19 mouse cellular contexts compared by ENCODE assay signal in genomic region chr6:93770283-93771025, GRCm38 (mm10).
A peak's percentile ranks its signal among the peaks of the same experiment; 100 is the strongest.
DNase-seq lines count a peak whose midpoint lies in the region; ATAC-seq and TF ChIP-seq lines count a peak whose summit lies in the region.
"Had no signal": no experiment of that assay in that cellular context is flagged by ENCODE, and none has a peak within 500 bp of the region (broad histone marks: within the 10 kb centered on the region; RNA-seq: fewer than 3 reads in every experiment).

No protein-coding gene starts in this region.

- ATAC-seq in heart, embryonic 13.5 days (ENCODE audit: extremely low read depth, insufficient number of reproducible peaks, low FRiP score, low TSS enrichment) = no peak
- no peak for ATAC-seq in heart, embryonic 11.5 days (replicated peaks; ENCODE audit: insufficient number of reproducible peaks, low FRiP score, low TSS enrichment)
- ATAC-seq in midbrain, embryonic 13.5 days = 0 out of 2 replicates have a peak, but pooled peaks have one; percentile 4
- no peak for ATAC-seq in midbrain, embryonic 14.5 days (ENCODE audit: low FRiP score, low TSS enrichment)
- peak; percentile 69 for ATAC-seq in forebrain, embryonic 14.5 days

- no peak for TF ChIP-seq CTCF in kidney, adult 2 months (conservative IDR thresholded peaks at IDR 0.05; ENCODE audit: insufficient read depth, insufficient read length, low read depth, low read length)

- H3K9me3 ChIP-seq in heart, embryonic 13.5 days = peaks cover 6% of the 10 kb centered on the region
- no peaks in the 10 kb centered on the region for H3K9me3 ChIP-seq in heart, embryonic 11.5 days (replicated peaks; ENCODE audit: control insufficient read depth, low read length)
- H3K9me3 ChIP-seq in midbrain, embryonic 13.5 days = no peaks in the 10 kb centered on the region
- H3K9me3 ChIP-seq in midbrain, embryonic 14.5 days (ENCODE audit: control insufficient read depth, low read length) = peaks cover 7% of the 10 kb centered on the region; the same call in 1 of the 2 replicates
- H3K9me3 ChIP-seq in forebrain, embryonic 14.5 days (replicated peaks; ENCODE audit: control insufficient read depth, low read length) = peaks cover 2% of the 10 kb centered on the region; the same call in 1 of the 2 replicates
- H3K9me3 ChIP-seq: heart, embryonic 10.5 days; liver, embryonic 13.5 days; midbrain, embryonic 12.5 days; stomach, embryonic 15.5 days had no signal

- peaks cover 10% of the 10 kb centered on the region for H3K36me3 ChIP-seq in heart, embryonic 13.5 days
- no peaks in the 10 kb centered on the region; the same call in 1 of the 2 replicates for H3K36me3 ChIP-seq in heart, embryonic 11.5 days (ENCODE audit: control insufficient read depth, insufficient read depth, low read length)
- peaks cover 15% of the 10 kb centered on the region for H3K36me3 ChIP-seq in midbrain, embryonic 13.5 days
- H3K36me3 ChIP-seq in midbrain, embryonic 14.5 days (ENCODE audit: control insufficient read depth, insufficient read depth, low read length) = peaks cover 6% of the 10 kb centered on the region
- H3K36me3 ChIP-seq in forebrain, embryonic 14.5 days (ENCODE audit: control insufficient read depth, insufficient read depth, low read length) = no peaks in the 10 kb centered on the region
- no peaks in the 10 kb centered on the region for H3K36me3 ChIP-seq in kidney, adult 2 months (ENCODE audit: control insufficient read depth, insufficient read depth, low read length)
- H3K36me3 ChIP-seq: liver, embryonic 13.5 days; stomach, embryonic 15.5 days had no signal

- TF ChIP-seq POLR2A in kidney, adult 2 months (IDR thresholded peaks at IDR 0.05; ENCODE audit: low read depth, low read length) = no peak

- no peak overlapping the region for H3K4me3 ChIP-seq in heart, embryonic 13.5 days
- H3K4me3 ChIP-seq in heart, embryonic 11.5 days (ENCODE audit: low read depth, low read length) = no peak overlapping the region
- no peak overlapping the region for H3K4me3 ChIP-seq in midbrain, embryonic 13.5 days (replicated peaks)
- no peak overlapping the region for H3K4me3 ChIP-seq in midbrain, embryonic 14.5 days (replicated peaks; ENCODE audit: low read depth, low read length)
- H3K4me3 ChIP-seq in forebrain, embryonic 14.5 days (ENCODE audit: low read depth, low read length) = no peak overlapping the region
- H3K4me3 ChIP-seq in kidney, adult 2 months (ENCODE audit: insufficient read depth, low read depth, low read length) = no peak overlapping the region
- H3K4me3 ChIP-seq: gastrocnemius, adult 2 months; heart, embryonic 10.5 days; liver, embryonic 13.5 days; midbrain, embryonic 12.5 days; stomach, embryonic 15.5 days had no signal

- H3K4me2 ChIP-seq in heart, embryonic 13.5 days = no peak overlapping the region
- H3K4me2 ChIP-seq in heart, embryonic 11.5 days = no peak overlapping the region
- no peak overlapping the region for H3K4me2 ChIP-seq in midbrain, embryonic 13.5 days (replicated peaks)
- H3K4me2 ChIP-seq in midbrain, embryonic 14.5 days (ENCODE audit: low read length) = no peak overlapping the region
- H3K4me2 ChIP-seq in forebrain, embryonic 14.5 days (ENCODE audit: low read length) = no peak overlapping the region
- H3K4me2 ChIP-seq: liver, embryonic 13.5 days; midbrain, embryonic 12.5 days; stomach, embryonic 15.5 days had no signal

- H3K27me3 ChIP-seq in heart, embryonic 13.5 days (replicated peaks) = no peaks in the 10 kb centered on the region
- no peaks in the 10 kb centered on the region for H3K27me3 ChIP-seq in heart, embryonic 11.5 days (ENCODE audit: control insufficient read depth, insufficient read depth, low read length)
- no peaks in the 10 kb centered on the region for H3K27me3 ChIP-seq in midbrain, embryonic 13.5 days
- no peaks in the 10 kb centered on the region for H3K27me3 ChIP-seq in midbrain, embryonic 14.5 days (ENCODE audit: control insufficient read depth, insufficient read depth, low read length)
- H3K27me3 ChIP-seq in forebrain, embryonic 14.5 days (replicated peaks; ENCODE audit: control insufficient read depth, insufficient read depth, low read length) = no peaks in the 10 kb centered on the region
- H3K27me3 ChIP-seq in kidney, adult 2 months (replicated peaks; ENCODE audit: control insufficient read depth, insufficient read depth, low read length) = no peaks in the 10 kb centered on the region
- H3K27me3 ChIP-seq: liver, embryonic 13.5 days; midbrain, embryonic 12.5 days; stomach, embryonic 15.5 days had no signal

- 0 out of 2 replicates have a peak overlapping the region, but pooled peaks have one; percentile 12 for H3K27ac ChIP-seq in heart, embryonic 13.5 days (replicated peaks)
- H3K27ac ChIP-seq in heart, embryonic 11.5 days (ENCODE audit: low read depth, low read length) = no peak overlapping the region
- no peak overlapping the region for H3K27ac ChIP-seq in midbrain, embryonic 13.5 days
- H3K27ac ChIP-seq in midbrain, embryonic 14.5 days (replicated peaks; ENCODE audit: low read depth, low read length) = no peak overlapping the region
- peak overlapping the region; percentile 39; the same call in 1 of the 2 replicates for H3K27ac ChIP-seq in forebrain, embryonic 14.5 days (ENCODE audit: low read depth, low read length)
- H3K27ac ChIP-seq in kidney, adult 2 months (ENCODE audit: insufficient read depth, low read depth, low read length) = no peak overlapping the region
- H3K27ac ChIP-seq: gastrocnemius, adult 2 months; heart, embryonic 10.5 days; liver, embryonic 13.5 days; midbrain, embryonic 12.5 days; stomach, embryonic 15.5 days had no signal

- H3K4me1 ChIP-seq in heart, embryonic 13.5 days = peaks cover 8% of the 10 kb centered on the region
- no peaks in the 10 kb centered on the region for H3K4me1 ChIP-seq in heart, embryonic 11.5 days (ENCODE audit: control insufficient read depth, insufficient read depth, low read length)
- H3K4me1 ChIP-seq in midbrain, embryonic 13.5 days (replicated peaks) = peaks cover 26% of the 10 kb centered on the region
- peaks cover 5% of the 10 kb centered on the region; the same call in 1 of the 2 replicates for H3K4me1 ChIP-seq in midbrain, embryonic 14.5 days (ENCODE audit: control insufficient read depth, insufficient read depth, low read length)
- H3K4me1 ChIP-seq in forebrain, embryonic 14.5 days (ENCODE audit: control insufficient read depth, insufficient read depth, low read length) = peaks cover 26% of the 10 kb centered on the region
- no peaks in the 10 kb centered on the region for H3K4me1 ChIP-seq in kidney, adult 2 months (ENCODE audit: control insufficient read depth, insufficient read depth, low read length)
- H3K4me1 ChIP-seq: liver, embryonic 13.5 days; stomach, embryonic 15.5 days had no signal

- no peak for DNase-seq in midbrain, embryonic 14.5 days
- DNase-seq in forebrain, embryonic 14.5 days (ENCODE audit: low spot score) = no peak
- no peak for DNase-seq in c-Kit-positive CD71-positive TER-119-positive erythroid progenitor cells, embryonic 14.5 days (ENCODE audit: low spot score)
- no peak for DNase-seq in cerebellum, postnatal 4 days (ENCODE audit: low spot score in 2 of 2)
- DNase-seq in kidney, adult 2 months = no peak
- DNase-seq: adrenal gland, postnatal 14 days; B cell, adult 2 months; cerebellum, adult 18-20 months; gastrocnemius, adult 2 months; heart, postnatal 4 days; kidney, adult 8-10 months; liver, embryonic 13.5 days; thymus, postnatal 14 days had no signal

- 87% methylated on average over 5 of the region's 5 CpGs for WGBS in heart, embryonic 13.5 days
- 85% methylated on average over 5 of the region's 5 CpGs for WGBS in heart, embryonic 11.5 days (ENCODE audit: insufficient replicate concordance)
- 71% methylated on average over 5 of the region's 5 CpGs for WGBS in midbrain, embryonic 13.5 days
- WGBS in midbrain, embryonic 14.5 days = 77% methylated on average over 5 of the region's 5 CpGs
- WGBS in forebrain, embryonic 14.5 days = 37% methylated on average over 5 of the region's 5 CpGs
- 90% methylated on average over 5 of the region's 5 CpGs for WGBS in kidney, adult 2 months

- no peak overlapping the region for H3K9ac ChIP-seq in heart, embryonic 13.5 days
- no peak overlapping the region for H3K9ac ChIP-seq in heart, embryonic 11.5 days (ENCODE audit: low read depth, low read length)
- no peak overlapping the region for H3K9ac ChIP-seq in midbrain, embryonic 13.5 days (replicated peaks)
- H3K9ac ChIP-seq in midbrain, embryonic 14.5 days (replicated peaks; ENCODE audit: low read length) = no peak overlapping the region
- H3K9ac ChIP-seq in forebrain, embryonic 14.5 days (ENCODE audit: low read length) = no peak overlapping the region
- H3K9ac ChIP-seq: liver, embryonic 13.5 days; midbrain, embryonic 12.5 days; stomach, embryonic 15.5 days had no signal

Comparison
In these comparisons a context has a peak if more than half of its experiments do, and no peak if none do; other contexts are left out.
1. ATAC-seq: peak in midbrain, embryonic 13.5 days (single experiment) and forebrain, embryonic 14.5 days (single experiment); none in heart, embryonic 13.5 days (single experiment), heart, embryonic 11.5 days (single experiment) and midbrain, embryonic 14.5 days (single experiment).
2. H3K27ac ChIP-seq: peak in heart, embryonic 13.5 days (single experiment) and forebrain, embryonic 14.5 days (single experiment); none in heart, embryonic 11.5 days (single experiment), midbrain, embryonic 13.5 days (single experiment), midbrain, embryonic 14.5 days (single experiment) and kidney, adult 2 months (single experiment).